Comparison of ENCODE assay signal across 8 mouse cellular contexts in genomic region chr2:122702181-122703036, GRCm38 (mm10). TPM values are rescaled to one million over a fixed set of nuclear protein-coding genes. Genes with fewer than 3 reads are reported as not detected.
DNase-seq lines count a peak whose midpoint lies in the region; ATAC-seq and TF ChIP-seq lines count a peak whose summit lies in the region.

Slc30a4 (minus strand) TSS chr2:122702663.

- WGBS in cerebellum, adult 2 months, result under 1% methylated on average over 106 of the region's 111 CpGs
- WGBS in lung, postnatal 0 days, result under 1% methylated on average over 78 of the region's 111 CpGs

- H3K4me3 ChIP-seq in cerebellum, adult 2 months (replicated peaks; ENCODE audit: insufficient read depth, low read depth, low read length), result peak within 1 kb of the TSS; percentile 90
- peak within 1 kb of the TSS; percentile 76 for H3K4me3 ChIP-seq in lung, postnatal 0 days (ENCODE audit: low read depth, low read length)

- ATAC-seq in hematopoietic stem cell, adult 5-6 weeks (replicated peaks in 1 of 2; ENCODE audit: insufficient read depth in 1 of 2, low FRiP score in 2 of 2, low TSS enrichment in 1 of 2, low read depth in 1 of 2, poor library complexity in 2 of 2, severe bottlenecking in 2 of 2), result peak; percentile 43 to 47; a peak in 3 of 4 replicates
- ATAC-seq in lung, postnatal 0 days, result peak; percentile 98

- TF ChIP-seq EP300 in lung, postnatal 0 days (IDR thresholded peaks at IDR 0.05), result no peak

- peak within 1 kb of the TSS; percentile 57; the same call in 1 of the 2 replicates for H3K27ac ChIP-seq in cerebellum, adult 2 months (ENCODE audit: insufficient read depth, low read length)
- H3K27ac ChIP-seq in lung, postnatal 0 days (ENCODE audit: low read length), result peak within 1 kb of the TSS; percentile 79

- peak within 1 kb of the TSS; percentile 56 for H3K9ac ChIP-seq in lung, postnatal 0 days (replicated peaks; ENCODE audit: low read depth)

- H3K9me3 ChIP-seq in lung, postnatal 0 days (ENCODE audit: low read length), result no peaks in the 10 kb centered on the region

- H3K27me3 ChIP-seq in cerebellum, adult 2 months (ENCODE audit: control insufficient read depth, insufficient read depth, low read length), result no peaks in the 10 kb centered on the region
- no peaks in the 10 kb centered on the region for H3K27me3 ChIP-seq in lung, postnatal 0 days (replicated peaks; ENCODE audit: insufficient read depth, low read length)

- peak; percentile 48; the same call in 1 of the 2 replicates for TF ChIP-seq POLR2A in cerebellum, adult 2 months (IDR thresholded peaks at IDR 0.05; ENCODE audit: borderline replicate concordance, insufficient read depth, low read length)

- no peaks in the 10 kb centered on the region for H3K36me3 ChIP-seq in lung, postnatal 0 days (ENCODE audit: insufficient read depth, low read length)

- peak within 1 kb of the TSS; percentile 79 for H3K4me2 ChIP-seq in lung, postnatal 0 days (replicated peaks; ENCODE audit: low read depth, low read length)

- peaks cover 5% of the 10 kb centered on the region; the same call in 1 of the 2 replicates for H3K4me1 ChIP-seq in cerebellum, adult 2 months (ENCODE audit: control insufficient read depth, insufficient read depth, low read length)
- no peaks in the 10 kb centered on the region; the same call in 1 of the 2 replicates for H3K4me1 ChIP-seq in lung, postnatal 0 days (ENCODE audit: insufficient read depth, low read depth, low read length)

- DNase-seq in ES-CJ7 (ENCODE audit: low read depth, low spot score), result peak; percentile 48
- DNase-seq in cerebellum, adult 2 months, result peak; percentile 79 to 83
- DNase-seq in frontal cortex, adult 2 months (ENCODE audit: extremely low spot score in 1 of 2, low spot score in 1 of 2), result peak; percentile 37 to 64
- DNase-seq in layer of hippocampus, postnatal 10 days (ENCODE audit: low spot score in 2 of 2), result peak; percentile 64 to 84
- peak; percentile 90 for DNase-seq in lung, postnatal 0 days (ENCODE audit: low spot score)
- peak; percentile 69 for DNase-seq in ovary, postnatal 14 days (ENCODE audit: low spot score)
- peak; percentile 75 for DNase-seq in thymus, postnatal 14 days

- TF ChIP-seq CTCF in cerebellum, adult 2 months (IDR thresholded peaks at IDR 0.05; ENCODE audit: borderline replicate concordance, insufficient read depth, low read depth, low read length), result no peak
- 0 out of 2 replicates have a peak, but pooled peaks have one; percentile 10 for TF ChIP-seq CTCF in lung, postnatal 0 days (IDR thresholded peaks at IDR 0.05)

RNA-seq across cellular contexts. Expression of gene Slc30a4, which starts in this region (rescaled TPM):
- polyA plus RNA-seq in cerebellum, adult 2 months (2012; rRNA removed), result 18.4 and 19.6 TPM in 2 replicates
- polyA plus RNA-seq in frontal cortex, adult 2 months (2012; rRNA removed), result 18.1 and 21.9 TPM in 2 replicates
- 19.7 and 20.4 TPM in 2 replicates for total RNA-seq in hematopoietic stem cell, adult 5-6 weeks (2017)
- total RNA-seq in layer of hippocampus, postnatal 10 days (2021), result 10 to 100 TPM; 28.7 to 31.1 TPM
- polyA plus RNA-seq in lung, postnatal 0 days (2015; fragmentation: Nextera tagmentation; extraction: Ambion mirVana), result 5.0 and 5.8 TPM in 2 replicates

Comparison
In these comparisons a context has a peak if more than half of its experiments do, and no peak if none do; other contexts are left out.
1. Peak in every context shown above with its lines: DNase-seq, ATAC-seq, H3K4me3 ChIP-seq and H3K27ac ChIP-seq.